Mouse (Mus musculus) neural tube, embryonic 13.5 days (tissue): Measurements from ENCODE around the gene Bicdl2. TPM values are rescaled to one million over a fixed set of nuclear protein-coding genes. Genes with fewer than 3 reads are reported as not detected.

ENCODE experiments used
- ATAC-seq: fragments of 200-750 bp; cut with Nextera tagmentation; 2 replicates; pipeline ENCODE4 v1.8.0; 2017; ENCODE audit warnings: low read depth, mild to moderate bottlenecking, moderate TSS enrichment, moderate library complexity
- H3K27ac ChIP-seq: fragments of 300-500 bp; sonication (generic); replicated peaks from 2 replicates; pipeline ENCODE4 v1.5.1; 2015; ENCODE audit warnings: moderate library complexity, mild to moderate bottlenecking, inconsistent platforms
- H3K27me3 ChIP-seq: fragments of 300-500 bp; sonication (generic); 2 replicates; pipeline ENCODE4 v1.6.1; 2015; ENCODE audit warnings: mild to moderate bottlenecking, inconsistent platforms
- H3K36me3 ChIP-seq: fragments of 300-500 bp; sonication (generic); 2 replicates; pipeline ENCODE4 v1.6.1; 2015; ENCODE audit warnings: mild to moderate bottlenecking, inconsistent platforms
- H3K4me1 ChIP-seq: fragments of 300-500 bp; sonication (generic); replicated peaks from 2 replicates; pipeline ENCODE4 v1.6.1; 2015; ENCODE audit warnings: inconsistent platforms
- H3K4me2 ChIP-seq: fragments of 300-500 bp; sonication (generic); 2 replicates; pipeline ENCODE4 v1.6.1; 2015; ENCODE audit warnings: inconsistent platforms, mild to moderate bottlenecking, moderate library complexity
- H3K4me3 ChIP-seq: fragments of 300-500 bp; sonication (generic); 2 replicates; pipeline ENCODE4 v1.5.1; 2015; ENCODE audit warnings: mild to moderate bottlenecking, inconsistent platforms
- H3K9ac ChIP-seq: fragments of 300-500 bp; sonication (generic); 2 replicates; pipeline ENCODE4 v1.6.1; 2015; ENCODE audit warnings: moderate library complexity, mild to moderate bottlenecking, inconsistent platforms
- H3K9me3 ChIP-seq: fragments of 300-500 bp; sonication (generic); 2 replicates; pipeline ENCODE4 v1.6.1; 2016; ENCODE audit warnings: inconsistent platforms
- WGBS: fragments of 180-500 bp; shearing (Covaris S2); methylation state at CpG from one replicate; pipeline ENCODE4 v1.1.7; 2015; 5-methylcytosine and 5-hydroxymethylcytosine counted together
- polyA plus RNA-seq: library from polyadenylated mRNA; unstranded; fragments of >200 nt; fragmentation: Nextera tagmentation; extraction: Ambion mirVana; gene quantifications from 2 replicates; pipeline ENCODE4 v1.2.1, GENCODE M21; 2015

Gene Bicdl2
- polyA plus RNA-seq, 1 experiment from 2014 or later, result not detected

DNA sequence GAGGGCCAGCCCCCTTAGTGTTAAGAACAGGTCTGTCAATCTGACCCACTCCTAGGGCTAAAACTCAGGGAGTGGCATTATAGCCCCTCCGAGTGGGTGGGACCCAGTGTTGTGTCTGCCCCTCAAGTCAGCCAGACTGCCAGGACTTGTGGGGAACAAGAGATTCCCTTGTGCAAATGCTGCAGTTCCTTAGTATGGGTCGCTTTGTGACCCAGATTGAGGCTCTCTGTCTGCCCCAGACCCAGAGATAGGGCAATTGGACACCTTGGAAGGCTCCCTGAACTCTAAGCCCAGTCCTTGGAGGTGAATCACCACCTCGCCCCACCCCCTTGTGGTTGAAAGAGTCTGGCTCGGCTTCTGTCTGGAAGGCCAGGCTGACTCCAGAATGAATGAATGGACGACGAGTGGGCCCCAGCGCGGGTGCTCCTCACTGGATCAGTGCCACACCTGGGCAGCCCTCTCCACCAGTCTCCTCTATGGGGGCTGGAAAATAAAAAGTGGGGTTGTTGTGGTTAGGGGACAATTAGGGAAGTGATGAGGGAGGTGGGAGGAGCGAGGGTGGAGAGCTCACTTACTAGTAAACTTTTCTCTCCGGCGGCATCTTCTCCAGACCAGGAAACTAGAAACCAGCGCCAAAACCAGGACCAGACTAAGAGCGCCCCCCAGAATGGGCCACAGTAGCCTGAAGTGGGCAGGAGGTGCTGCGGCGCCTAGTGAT, 15.4 kb downstream of the Bicdl2 start:
- WGBS, result 10% methylated on average over 15 of the region's 15 CpGs
- no peak overlapping the region; the same call in 1 of the 2 replicates for H3K9ac ChIP-seq

GRCm38 (mm10) chr17:23676473-23677031, 16.2 kb downstream of the Bicdl2 start:
- H3K27me3 ChIP-seq, result peaks cover 72% of the 10 kb centered on the region
- ATAC-seq, result no peak
- under 1% methylated on average over 37 of the region's 37 CpGs for WGBS

More for the DNA sequence above, 15.4 kb downstream of the Bicdl2 start:
- peak overlapping the region; percentile 88 for H3K4me2 ChIP-seq
- no peaks in the 10 kb centered on the region for H3K9me3 ChIP-seq
- peaks cover 60% of the 10 kb centered on the region for H3K4me1 ChIP-seq
- H3K36me3 ChIP-seq, result no peaks in the 10 kb centered on the region
- no peak for ATAC-seq
- peak overlapping the region; percentile 44 for H3K4me3 ChIP-seq
- H3K27me3 ChIP-seq, result peaks cover 64% of the 10 kb centered on the region
- no peak overlapping the region for H3K27ac ChIP-seq

DNA sequence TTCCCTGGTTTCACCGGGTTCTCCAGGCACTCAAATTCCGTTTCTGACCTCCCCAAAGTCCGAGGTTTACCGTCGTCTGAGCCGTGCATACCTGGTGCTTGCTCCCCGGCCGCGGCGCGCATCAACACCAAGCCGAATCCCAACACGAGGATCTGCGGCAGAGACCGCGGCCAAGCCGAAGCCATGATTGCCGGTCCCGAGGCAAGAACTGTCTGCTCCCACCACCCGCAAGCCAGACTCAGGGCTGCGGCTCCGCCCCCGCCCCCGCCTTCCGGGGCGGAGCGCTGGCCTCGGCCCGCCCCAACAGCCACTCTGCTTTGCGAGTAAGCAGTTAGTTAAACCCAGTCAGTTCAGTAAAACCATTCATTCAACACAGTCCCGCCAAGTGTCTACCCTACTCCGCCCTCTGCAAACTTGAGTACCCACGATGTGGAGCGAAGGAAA, 17.0 kb downstream of the Bicdl2 start, which contains the start of gene Tnfrsf12a:
Gene Tnfrsf12a, minus strand, starts transcription at position 233 of the 444 bp plus-strand sequence.
- Histone ChIP-seq H3K27me3 (peaks cover 79% of the 10 kb centered on the region), H3K4me1 (peaks cover 54% of the 10 kb centered on the region)
- under 1% methylated on average over 34 of the region's 34 CpGs for WGBS

More at GRCm38 (mm10) chr17:23676473-23677031, 16.2 kb downstream of the Bicdl2 start:
- Histone ChIP-seq H3K9ac (peak overlapping the region; percentile 63), H3K4me1 (peaks cover 60% of the 10 kb centered on the region), H3K4me3 (peak overlapping the region; percentile 44), H3K4me2 (peak overlapping the region; percentile 88), H3K36me3 (no peaks in the 10 kb centered on the region), H3K9me3 (no peaks in the 10 kb centered on the region), H3K27ac (no peak overlapping the region)

GRCm38 (mm10) chr17:23679127-23679835, 19.0 kb downstream of the Bicdl2 start, which contains the start of gene Cldn6:
Cldn6 (plus strand) TSS chr17:23679249.
- H3K9me3 ChIP-seq, result no peaks in the 10 kb centered on the region
- no peak for ATAC-seq
- peaks cover 96% of the 10 kb centered on the region for H3K27me3 ChIP-seq
- H3K4me3 ChIP-seq, result no peak within 1 kb of the TSS
- H3K9ac ChIP-seq, result no peak within 1 kb of the TSS
- H3K4me1 ChIP-seq, result peaks cover 50% of the 10 kb centered on the region
- H3K27ac ChIP-seq, result no peak within 1 kb of the TSS
- WGBS, result 1% methylated on average over 38 of the region's 38 CpGs
- peak within 1 kb of the TSS; percentile 9; the same call in 1 of the 2 replicates for H3K4me2 ChIP-seq
- H3K36me3 ChIP-seq, result no peaks in the 10 kb centered on the region

More for the DNA sequence above, 17.0 kb downstream of the Bicdl2 start, which contains the start of gene Tnfrsf12a:
- Histone ChIP-seq H3K4me3 (peak within 1 kb of the TSS; percentile 44), H3K27ac (no peak within 1 kb of the TSS), H3K4me2 (peak within 1 kb of the TSS; percentile 88), H3K9me3 (no peaks in the 10 kb centered on the region), H3K36me3 (no peaks in the 10 kb centered on the region), H3K9ac (peak within 1 kb of the TSS; percentile 63)
- no peak for ATAC-seq

- peaks cover 94% of the 10 kb centered on the region for H3K27me3 ChIP-seq
- H3K9ac ChIP-seq, result no peak overlapping the region
- H3K27ac ChIP-seq, result no peak overlapping the region
- ATAC-seq, result no peak
- no peak overlapping the region for H3K4me2 ChIP-seq
- H3K4me1 ChIP-seq, result peaks cover 42% of the 10 kb centered on the region
- H3K9me3 ChIP-seq, result no peaks in the 10 kb centered on the region
- no peak overlapping the region for H3K4me3 ChIP-seq
- no peaks in the 10 kb centered on the region for H3K36me3 ChIP-seq
- 66% methylated on average over 9 of the region's 9 CpGs for WGBS
Measured at GRCm38 (mm10) chr17:23680336-23680735, 20.0 kb downstream of the Bicdl2 start.

- no peak for ATAC-seq
- Histone ChIP-seq H3K4me3 (no peak overlapping the region), H3K9me3 (no peaks in the 10 kb centered on the region), H3K9ac (no peak overlapping the region), H3K4me2 (no peak overlapping the region), H3K27me3 (peaks cover 90% of the 10 kb centered on the region), H3K27ac (no peak overlapping the region), H3K36me3 (no peaks in the 10 kb centered on the region), H3K4me1 (peaks cover 35% of the 10 kb centered on the region)
- 79% methylated on average over 10 of the region's 10 CpGs for WGBS
Measured at GRCm38 (mm10) chr17:23681086-23681485, 20.8 kb downstream of the Bicdl2 start.

GRCm38 (mm10) chr17:23682092-23682491, 21.8 kb downstream of the Bicdl2 start:
- 61% methylated on average over 4 of the region's 4 CpGs for WGBS
- peaks cover 25% of the 10 kb centered on the region for H3K4me1 ChIP-seq
- no peaks in the 10 kb centered on the region for H3K9me3 ChIP-seq
- H3K36me3 ChIP-seq, result no peaks in the 10 kb centered on the region
- H3K9ac ChIP-seq, result no peak overlapping the region
- H3K27ac ChIP-seq, result no peak overlapping the region
- H3K27me3 ChIP-seq, result peaks cover 80% of the 10 kb centered on the region
- H3K4me2 ChIP-seq, result no peak overlapping the region
- H3K4me3 ChIP-seq, result no peak overlapping the region
- ATAC-seq, result no peak

GRCm38 (mm10) chr17:23682530-23682929, 22.2 kb downstream of the Bicdl2 start:
- H3K36me3 ChIP-seq, result no peaks in the 10 kb centered on the region
- ATAC-seq, result no peak
- H3K27me3 ChIP-seq, result peaks cover 78% of the 10 kb centered on the region
- no peak overlapping the region for H3K9ac ChIP-seq
- no peak overlapping the region for H3K4me3 ChIP-seq
- H3K4me2 ChIP-seq, result no peak overlapping the region
- no peaks in the 10 kb centered on the region for H3K9me3 ChIP-seq
- H3K4me1 ChIP-seq, result peaks cover 21% of the 10 kb centered on the region
- no peak overlapping the region for H3K27ac ChIP-seq
- WGBS, result 56% methylated on average over 3 of the region's 3 CpGs

DNA sequence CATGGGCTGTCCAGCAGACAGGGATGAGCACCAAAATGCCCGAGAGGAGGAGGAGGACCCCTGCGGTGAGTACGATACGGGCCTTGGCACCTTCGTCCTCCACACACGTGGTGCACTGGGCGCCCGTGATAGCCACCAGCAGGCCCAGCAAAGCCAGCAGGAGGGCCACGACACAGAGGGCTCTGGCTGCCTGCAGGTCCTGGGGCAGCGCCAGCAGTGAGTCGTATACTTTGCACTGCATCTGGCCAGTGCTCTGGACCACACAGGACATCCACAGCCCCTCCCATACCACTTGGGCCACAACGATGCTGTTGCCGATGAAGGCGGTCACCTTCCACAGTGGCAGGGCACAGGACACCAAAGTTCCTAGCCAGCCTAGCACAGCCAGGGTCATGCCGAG, 22.9 kb downstream of the Bicdl2 start:
- no peak overlapping the region; the same call in 1 of the 2 replicates for H3K4me2 ChIP-seq
- no peak overlapping the region for H3K4me3 ChIP-seq
- no peak for ATAC-seq
- H3K4me1 ChIP-seq, result peaks cover 18% of the 10 kb centered on the region
- H3K9ac ChIP-seq, result no peak overlapping the region
- H3K27me3 ChIP-seq, result peaks cover 71% of the 10 kb centered on the region
- H3K9me3 ChIP-seq, result no peaks in the 10 kb centered on the region
- 17% methylated on average over 15 of the region's 15 CpGs for WGBS
- H3K27ac ChIP-seq, result no peak overlapping the region
- no peaks in the 10 kb centered on the region for H3K36me3 ChIP-seq

DNA sequence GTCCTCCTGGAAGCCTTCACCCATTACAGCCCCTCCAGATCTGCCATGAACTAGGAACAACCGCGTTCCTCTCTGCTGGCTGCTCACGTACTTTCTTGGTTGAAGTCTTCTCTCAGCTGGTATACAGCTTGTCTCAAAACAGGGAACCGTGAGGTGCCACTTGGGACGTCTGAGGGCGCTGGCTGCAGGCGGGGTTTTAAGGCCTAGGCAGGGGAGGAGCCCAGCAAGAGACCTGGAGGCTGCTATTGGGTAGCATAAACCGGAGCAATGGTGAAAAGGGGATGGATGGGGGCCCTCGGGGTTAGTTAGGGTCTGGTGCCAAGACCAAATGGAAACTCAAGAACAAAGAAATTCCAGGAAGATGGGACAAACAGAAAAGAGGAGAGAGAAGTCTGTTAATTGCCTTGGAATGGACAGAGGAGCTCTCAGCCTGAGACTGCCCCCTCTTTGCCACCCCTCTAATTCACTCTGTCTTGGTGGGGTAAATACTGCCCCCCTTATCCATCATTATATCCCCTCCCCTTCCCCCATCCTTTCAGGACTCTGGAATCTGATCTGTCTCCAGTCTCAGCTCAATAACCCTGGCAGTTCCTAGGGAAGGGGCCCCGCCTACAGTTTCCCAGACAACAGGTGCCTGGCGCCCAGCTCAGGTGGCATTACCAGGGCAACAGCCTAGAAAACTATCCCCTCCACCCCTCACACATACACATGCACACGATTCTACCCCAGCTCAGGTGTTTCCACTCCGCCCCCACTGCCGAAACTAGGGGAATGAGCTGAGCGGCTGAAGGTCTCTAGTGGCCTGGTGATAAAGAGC, 23.8 kb downstream of the Bicdl2 start, which contains the start of gene Cldn9:
Gene Cldn9, minus strand, starts transcription at position 171 of the 817 bp plus-strand sequence.
- H3K36me3 ChIP-seq, result no peaks in the 10 kb centered on the region
- H3K27me3 ChIP-seq, result peaks cover 62% of the 10 kb centered on the region
- WGBS, result 14% methylated on average over 15 of the region's 15 CpGs
- no peak within 1 kb of the TSS; the same call in 1 of the 2 replicates for H3K4me2 ChIP-seq
- H3K27ac ChIP-seq, result no peak within 1 kb of the TSS
- no peak within 1 kb of the TSS for H3K9ac ChIP-seq
- no peaks in the 10 kb centered on the region for H3K9me3 ChIP-seq
- peak; percentile 44; the same call in 1 of the 2 replicates for ATAC-seq
- H3K4me3 ChIP-seq, result no peak within 1 kb of the TSS
- peaks cover 18% of the 10 kb centered on the region for H3K4me1 ChIP-seq

DNA sequence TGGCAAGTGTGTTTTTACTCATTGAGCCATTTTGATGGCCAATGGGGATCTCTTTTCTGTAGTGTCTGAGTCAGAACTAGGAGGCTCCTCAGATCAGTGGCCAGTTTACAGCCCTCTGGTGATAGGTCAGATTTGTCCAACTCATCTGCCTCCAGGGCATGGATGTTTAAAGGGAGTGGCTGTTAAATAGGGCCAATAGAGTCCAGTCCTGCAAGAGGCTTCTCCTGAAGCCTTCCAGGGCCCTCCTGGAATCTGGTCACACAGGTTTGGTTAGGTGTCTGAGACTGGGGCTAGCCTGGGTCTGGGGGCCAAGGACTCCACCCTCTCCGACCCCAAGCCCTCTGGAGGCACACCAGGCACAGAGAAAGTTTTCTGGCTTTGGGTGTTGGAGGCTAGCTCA, 34.2 kb downstream of the Bicdl2 start:
- no peak overlapping the region for H3K9ac ChIP-seq
- no peak overlapping the region for H3K4me2 ChIP-seq
- H3K4me1 ChIP-seq, result peaks cover 7% of the 10 kb centered on the region
- no peaks in the 10 kb centered on the region for H3K36me3 ChIP-seq
- no peak for ATAC-seq
- H3K4me3 ChIP-seq, result no peak overlapping the region
- H3K9me3 ChIP-seq, result no peaks in the 10 kb centered on the region
- H3K27me3 ChIP-seq, result peaks cover 26% of the 10 kb centered on the region
- no peak overlapping the region for H3K27ac ChIP-seq
- WGBS, result 47% methylated on average over 1 of the region's 1 CpGs
